Mouse (Mus musculus): ENCODE results near the gene Adcyap1. TPM values are rescaled to one million over a fixed set of nuclear protein-coding genes. Genes with fewer than 3 reads are reported as not detected.

The Adcyap1 gene
- 12.8 and 18.7 TPM in 2 replicates for polyA plus RNA-seq (2012; rRNA removed)

DNA sequence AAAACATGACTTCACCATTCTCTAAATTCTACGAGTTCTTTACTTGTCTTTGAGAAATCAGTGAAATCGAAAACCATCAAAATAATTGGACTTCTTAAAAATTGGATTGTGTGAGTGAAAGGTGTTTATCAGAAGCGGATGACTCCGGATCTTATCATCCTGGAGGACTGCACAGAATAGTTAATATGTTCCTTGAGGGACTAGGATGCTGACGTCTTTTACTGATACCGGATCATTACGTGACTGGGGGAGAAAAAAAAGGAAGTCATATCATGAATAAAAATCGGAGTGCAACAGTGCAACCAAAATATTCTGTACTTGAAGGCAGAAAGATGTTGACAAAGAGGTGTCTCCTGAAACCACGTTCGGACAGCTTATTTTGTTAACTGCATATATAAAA is at the start of gene Adcyap1:
Gene Adcyap1 (plus strand): TSS at position 301 of the 400 bp plus-strand sequence.

Measured in central nervous system, embryonic 14 days (tissue).